In the genomic region with DNA sequence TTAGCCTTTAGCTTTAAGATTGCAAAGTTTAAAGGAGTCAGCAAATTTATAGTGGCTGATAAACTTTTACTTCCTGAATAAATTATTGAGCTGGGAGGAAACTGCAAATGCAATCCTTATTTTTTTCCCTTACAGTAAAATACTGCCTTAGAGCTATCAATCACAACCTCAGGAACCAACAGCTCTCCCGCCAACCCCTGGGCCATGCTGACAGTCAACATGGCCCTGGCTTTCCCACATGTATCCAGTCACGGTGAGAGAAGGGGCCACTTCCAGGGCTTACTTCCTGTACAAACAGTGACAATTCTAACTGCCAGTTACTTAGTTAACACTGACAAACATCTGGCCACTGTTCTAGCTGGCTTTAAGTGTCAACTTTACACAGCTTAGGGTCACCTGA, we compare ENCODE assay signal across 30 mouse cellular contexts.
DNase-seq lines count a peak whose midpoint lies in the region; ATAC-seq and TF ChIP-seq lines count a peak whose summit lies in the region.
"Had no signal": no experiment of that assay in that cellular context is flagged by ENCODE, and none has a peak within 500 bp of the region (broad histone marks: within the 10 kb centered on the region; RNA-seq: fewer than 3 reads in every experiment).

No protein-coding gene starts in this region.

- H3K4me3 ChIP-seq in kidney, adult 2 months (ENCODE audit: insufficient read depth, low read depth, low read length) = no peak overlapping the region
- no peak overlapping the region for H3K4me3 ChIP-seq in kidney, postnatal 0 days (replicated peaks; ENCODE audit: low read depth, low read length)
- no peak overlapping the region for H3K4me3 ChIP-seq in forebrain, embryonic 14.5 days (ENCODE audit: low read depth, low read length)
- no peak overlapping the region for H3K4me3 ChIP-seq in limb, embryonic 10.5 days
- H3K4me3 ChIP-seq: embryonic facial prominence, embryonic 12.5 days; forebrain, embryonic 15.5 days; hindbrain, embryonic 10.5 days; hindbrain, embryonic 15.5 days; limb, embryonic 15.5 days; liver, embryonic 13.5 days; neural tube, embryonic 15.5 days; stomach, embryonic 15.5 days had no signal

- H3K4me2 ChIP-seq in kidney, postnatal 0 days (ENCODE audit: low read length) = no peak overlapping the region
- no peak overlapping the region for H3K4me2 ChIP-seq in forebrain, embryonic 14.5 days (ENCODE audit: low read length)
- H3K4me2 ChIP-seq: embryonic facial prominence, embryonic 12.5 days; forebrain, embryonic 15.5 days; heart, embryonic 11.5 days; hindbrain, embryonic 15.5 days; limb, embryonic 15.5 days; liver, embryonic 13.5 days; neural tube, embryonic 15.5 days; stomach, embryonic 15.5 days had no signal

- ATAC-seq in kidney, postnatal 0 days (replicated peaks; ENCODE audit: low FRiP score, low read depth) = no peak
- no peak for ATAC-seq in forebrain, embryonic 14.5 days
- no peak for ATAC-seq in megakaryocyte-erythroid progenitor cell, adult 5-6 weeks (replicated peaks; ENCODE audit: low FRiP score, low TSS enrichment, poor library complexity, severe bottlenecking)
- ATAC-seq: forebrain, embryonic 15.5 days; inflammation-experienced regulatory T-cells, adult 6 months; lung, postnatal 0 days had no signal

- H3K4me1 ChIP-seq in kidney, adult 2 months (ENCODE audit: control insufficient read depth, insufficient read depth, low read length) = no peaks in the 10 kb centered on the region
- no peaks in the 10 kb centered on the region; the same call in 1 of the 2 replicates for H3K4me1 ChIP-seq in kidney, postnatal 0 days (replicated peaks; ENCODE audit: insufficient read depth, low read length)
- peaks cover 7% of the 10 kb centered on the region for H3K4me1 ChIP-seq in forebrain, embryonic 14.5 days (ENCODE audit: control insufficient read depth, insufficient read depth, low read length)
- H3K4me1 ChIP-seq in limb, embryonic 10.5 days = 0 out of 2 replicates have a peak, but pooled peaks cover 6% of the 10 kb centered on the region
- H3K4me1 ChIP-seq: limb, embryonic 15.5 days; liver, embryonic 13.5 days; neural tube, embryonic 15.5 days; stomach, embryonic 15.5 days had no signal

- H3K9ac ChIP-seq in kidney, postnatal 0 days (ENCODE audit: low read depth, low read length) = no peak overlapping the region
- no peak overlapping the region for H3K9ac ChIP-seq in forebrain, embryonic 14.5 days (ENCODE audit: low read length)
- H3K9ac ChIP-seq: embryonic facial prominence, embryonic 12.5 days; forebrain, embryonic 15.5 days; hindbrain, embryonic 15.5 days; limb, embryonic 15.5 days; liver, embryonic 13.5 days; neural tube, embryonic 15.5 days; stomach, embryonic 15.5 days had no signal

- no peaks in the 10 kb centered on the region for H3K36me3 ChIP-seq in kidney, adult 2 months (ENCODE audit: control insufficient read depth, insufficient read depth, low read length)
- H3K36me3 ChIP-seq in kidney, postnatal 0 days (ENCODE audit: insufficient read depth, low read length) = no peaks in the 10 kb centered on the region
- H3K36me3 ChIP-seq in forebrain, embryonic 14.5 days (ENCODE audit: control insufficient read depth, insufficient read depth, low read length) = no peaks in the 10 kb centered on the region
- H3K36me3 ChIP-seq in limb, embryonic 10.5 days = no peaks in the 10 kb centered on the region
- H3K36me3 ChIP-seq: embryonic facial prominence, embryonic 12.5 days; forebrain, embryonic 15.5 days; hindbrain, embryonic 10.5 days; hindbrain, embryonic 15.5 days; limb, embryonic 15.5 days; liver, embryonic 13.5 days; neural tube, embryonic 15.5 days; stomach, embryonic 15.5 days had no signal

- TF ChIP-seq CTCF in kidney, adult 2 months (conservative IDR thresholded peaks at IDR 0.05; ENCODE audit: insufficient read depth, insufficient read length, low read depth, low read length) = no peak
- no peak for TF ChIP-seq CTCF in kidney, postnatal 0 days (IDR thresholded peaks at IDR 0.05; ENCODE audit: low read depth)

- peak; percentile 4 for DNase-seq in kidney, adult 11 months
- no peak for DNase-seq in kidney, adult 18-20 months
- DNase-seq in kidney, adult 2 months = peak; percentile 46
- DNase-seq in kidney, postnatal 0 days (ENCODE audit: low spot score) = peak; percentile 79
- peak; percentile 43 to 56 for DNase-seq in kidney, postnatal 4 days
- DNase-seq in forebrain, embryonic 14.5 days (ENCODE audit: low spot score) = no peak
- no peak for DNase-seq in limb, embryonic 10.5 days (ENCODE audit: low spot score)
- DNase-seq: adrenal gland, adult 8-10 months; cerebellum, adult 9-10 months; cerebellum, postnatal 36 days; embryo, embryonic 11 days; gastrocnemius, postnatal 25 days; liver, embryonic 13.5 days; lung, adult 18-20 months; lung, postnatal 4 days; midbrain, embryonic 14.5 days; retina, postnatal 1 day; right cerebral cortex, postnatal 25 days had no signal

- no peaks in the 10 kb centered on the region for H3K9me3 ChIP-seq in kidney, postnatal 0 days (replicated peaks; ENCODE audit: low read length)
- no peaks in the 10 kb centered on the region for H3K9me3 ChIP-seq in forebrain, embryonic 14.5 days (replicated peaks; ENCODE audit: control insufficient read depth, low read length)
- no peaks in the 10 kb centered on the region for H3K9me3 ChIP-seq in limb, embryonic 10.5 days (replicated peaks)
- H3K9me3 ChIP-seq: embryonic facial prominence, embryonic 12.5 days; forebrain, embryonic 15.5 days; hindbrain, embryonic 10.5 days; hindbrain, embryonic 15.5 days; limb, embryonic 15.5 days; liver, embryonic 13.5 days; neural tube, embryonic 15.5 days; stomach, embryonic 15.5 days had no signal

- TF ChIP-seq POLR2A in kidney, adult 2 months (IDR thresholded peaks at IDR 0.05; ENCODE audit: low read depth, low read length) = no peak

- 43% methylated on average over 2 of the region's 2 CpGs for WGBS in kidney, adult 2 months
- 17% methylated on average over 2 of the region's 2 CpGs for WGBS in kidney, postnatal 0 days
- WGBS in forebrain, embryonic 14.5 days = 80% methylated on average over 2 of the region's 2 CpGs
- 43% methylated on average over 2 of the region's 2 CpGs for WGBS in limb, embryonic 10.5 days

- no peak overlapping the region for H3K27ac ChIP-seq in kidney, adult 2 months (ENCODE audit: insufficient read depth, low read depth, low read length)
- H3K27ac ChIP-seq in kidney, postnatal 0 days = no peak overlapping the region
- no peak overlapping the region for H3K27ac ChIP-seq in forebrain, embryonic 14.5 days (ENCODE audit: low read depth, low read length)
- no peak overlapping the region for H3K27ac ChIP-seq in limb, embryonic 10.5 days
- H3K27ac ChIP-seq: embryonic facial prominence, embryonic 12.5 days; forebrain, embryonic 15.5 days; hindbrain, embryonic 10.5 days; hindbrain, embryonic 15.5 days; limb, embryonic 15.5 days; liver, embryonic 13.5 days; neural tube, embryonic 15.5 days; stomach, embryonic 15.5 days had no signal

- no peaks in the 10 kb centered on the region for H3K27me3 ChIP-seq in kidney, adult 2 months (replicated peaks; ENCODE audit: control insufficient read depth, insufficient read depth, low read length)
- no peaks in the 10 kb centered on the region for H3K27me3 ChIP-seq in kidney, postnatal 0 days (ENCODE audit: insufficient read depth, low read length)
- H3K27me3 ChIP-seq in forebrain, embryonic 14.5 days (replicated peaks; ENCODE audit: control insufficient read depth, insufficient read depth, low read length) = no peaks in the 10 kb centered on the region
- no peaks in the 10 kb centered on the region for H3K27me3 ChIP-seq in limb, embryonic 10.5 days (ENCODE audit: low read depth, poor library complexity, severe bottlenecking)
- H3K27me3 ChIP-seq: CH12.LX; embryonic facial prominence, embryonic 12.5 days; forebrain, embryonic 15.5 days; hindbrain, embryonic 15.5 days; limb, embryonic 15.5 days; liver, embryonic 13.5 days; neural tube, embryonic 15.5 days; stomach, embryonic 15.5 days had no signal

Comparison
In these comparisons a context has a peak if more than half of its experiments do, and no peak if none do; other contexts are left out.
1. DNase-seq: peak in kidney, adult 11 months (single experiment), kidney, adult 2 months (single experiment), kidney, postnatal 0 days (single experiment) and kidney, postnatal 4 days (2 of 2); none in kidney, adult 18-20 months (single experiment), forebrain, embryonic 14.5 days (single experiment) and limb, embryonic 10.5 days (single experiment).